Mouse (Mus musculus) brain, embryonic 18.5 days (tissue): ENCODE measurements at regions not wholly inside any gene's neighbourhood (a gene's known extent, or its start where the extent isn't known, plus 50 kb on each side); places are given as distances from the start of the nearest gene placed in this dataset.

Experiments used
- DNase-seq: peaks from one replicate; pipeline ENCODE4 v3.0.0-alpha.2; 2012; ENCODE audit warnings: low read depth, low spot score

DNA sequence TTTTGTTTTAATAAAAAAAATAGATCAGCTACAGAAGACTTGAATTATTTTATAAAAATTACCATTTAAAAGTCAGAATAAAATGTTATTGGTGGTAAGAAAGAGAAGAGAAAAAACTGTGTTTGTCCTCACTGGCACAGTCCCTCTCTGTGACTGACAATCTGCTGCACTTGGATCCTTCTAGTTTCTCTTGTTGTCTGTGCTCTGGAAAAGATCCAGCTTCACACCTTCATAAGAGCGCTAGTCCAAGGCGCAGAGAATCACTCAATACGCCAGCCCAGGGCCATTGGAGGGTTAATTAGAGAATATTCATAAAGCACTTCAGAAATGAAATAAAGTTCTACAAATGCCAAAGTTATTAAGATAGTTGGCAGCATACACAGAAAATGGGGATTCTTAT is 153.8 kb downstream of the Lmbrd1 start:
- DNase-seq, result peak; percentile 6

DNA sequence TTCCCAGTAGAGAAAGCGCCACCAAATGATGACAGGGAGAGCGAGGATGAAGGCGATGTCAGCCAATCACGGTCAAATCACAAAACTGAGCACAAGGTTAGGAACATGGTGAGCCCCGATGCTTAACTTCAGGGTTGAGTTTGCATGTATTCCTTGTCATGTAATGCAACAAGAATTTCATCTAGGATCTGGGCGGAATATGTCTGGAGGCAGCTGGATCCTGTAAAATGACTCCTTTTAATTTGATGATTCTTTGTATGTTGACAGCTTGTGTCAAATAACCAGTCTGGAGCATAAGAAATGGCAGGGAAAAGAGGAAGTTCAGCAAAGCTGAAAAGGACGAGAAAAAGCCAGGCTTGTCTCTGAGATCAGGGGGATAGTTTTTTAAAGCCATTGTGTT is 188.4 kb downstream of the Lmbrd1 start:
- DNase-seq, result no peak

DNA sequence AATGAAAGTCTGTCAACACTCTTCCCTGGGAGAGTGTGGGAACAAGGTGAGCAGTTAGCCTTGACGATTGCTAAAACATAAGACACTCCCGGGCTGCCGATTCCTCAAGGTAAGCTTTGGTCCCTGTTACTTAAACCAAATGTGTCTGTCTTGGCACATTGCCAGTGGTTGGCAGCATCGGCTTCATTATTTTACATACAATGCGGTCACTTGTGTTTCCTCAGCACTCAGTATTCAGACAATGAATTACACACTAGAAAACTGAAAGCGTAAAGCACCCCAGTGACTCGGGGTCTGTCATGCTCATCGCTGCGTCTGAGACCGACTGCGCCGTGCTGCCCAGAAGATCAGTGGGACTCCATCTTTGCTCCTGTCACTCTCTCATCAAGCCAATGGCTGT is 191.3 kb downstream of the Lmbrd1 start:
- no peak for DNase-seq

DNA sequence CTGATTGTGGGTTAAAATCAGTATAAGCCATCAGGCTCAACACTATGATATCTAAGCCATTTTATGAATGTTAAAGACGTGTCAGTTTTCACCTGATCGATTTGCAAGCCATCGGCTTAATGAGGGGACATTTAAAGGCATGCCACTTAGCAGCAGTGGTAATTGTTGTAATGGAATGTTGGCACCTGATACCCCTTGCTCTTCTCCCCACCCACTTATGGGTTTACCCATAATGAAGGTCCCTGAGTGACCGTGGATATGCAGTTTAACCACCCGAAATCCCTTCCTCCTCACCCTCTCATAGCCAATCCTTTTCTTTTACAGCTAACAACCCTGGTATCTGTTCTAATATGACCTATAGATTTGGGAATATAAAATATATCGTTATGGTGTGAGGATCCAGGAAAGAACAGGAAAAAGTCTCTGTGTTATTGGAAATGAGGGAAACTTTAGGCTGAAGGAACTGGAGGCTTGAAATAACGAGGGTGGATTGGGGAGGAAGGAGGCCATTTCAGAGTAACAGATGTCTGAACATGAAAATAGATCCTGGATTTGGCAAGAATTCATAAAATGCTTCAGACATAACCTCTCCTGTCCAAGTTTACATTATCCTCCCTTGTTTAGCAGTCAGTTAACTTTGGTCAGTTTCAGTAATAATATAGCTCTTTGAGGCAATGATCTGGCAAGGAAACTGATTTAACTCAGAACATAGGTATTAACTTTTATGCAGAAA is 192.4 kb downstream of the Lmbrd1 start:
- no peak for DNase-seq

DNA sequence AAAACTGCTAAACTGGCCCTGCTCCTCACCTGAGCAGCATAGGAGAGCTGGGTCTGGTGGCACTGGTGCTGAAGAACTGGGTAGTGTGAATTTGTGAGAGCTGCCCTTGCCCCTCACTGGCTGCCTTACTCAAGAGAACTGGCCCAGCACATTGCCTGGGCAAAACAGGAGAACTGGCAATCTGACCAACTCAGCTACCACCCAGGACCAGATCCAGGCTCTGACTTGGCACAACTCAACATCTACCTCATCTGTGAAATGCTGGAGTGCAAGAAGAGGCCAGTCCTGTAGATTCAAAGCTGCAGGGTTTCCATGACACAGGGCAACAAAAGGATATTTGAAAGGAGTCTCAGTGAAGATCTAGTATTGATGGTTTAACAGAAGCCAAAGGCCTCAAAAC is 198.6 kb downstream of the Lmbrd1 start:
- no peak for DNase-seq

DNA sequence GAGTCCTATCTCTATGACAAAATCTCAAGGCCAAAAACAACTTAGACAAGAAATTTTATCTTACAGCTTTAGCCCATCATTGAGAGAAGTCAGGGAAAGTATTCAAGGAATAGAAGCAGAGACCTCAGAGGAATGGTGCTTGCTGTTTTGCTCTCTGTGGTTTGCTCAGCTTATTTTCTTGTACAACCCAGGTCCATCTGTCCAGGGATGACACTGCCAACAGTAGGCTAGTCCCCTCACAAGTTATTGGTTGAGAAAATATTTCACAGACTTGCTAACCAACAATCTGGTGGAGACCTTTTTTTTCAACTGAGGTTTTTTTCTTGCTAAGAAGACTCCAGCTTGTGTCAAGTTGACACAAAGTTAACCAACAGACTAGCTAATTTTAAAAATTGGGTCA is 205.2 kb downstream of the Lmbrd1 start:
- no peak for DNase-seq

DNA sequence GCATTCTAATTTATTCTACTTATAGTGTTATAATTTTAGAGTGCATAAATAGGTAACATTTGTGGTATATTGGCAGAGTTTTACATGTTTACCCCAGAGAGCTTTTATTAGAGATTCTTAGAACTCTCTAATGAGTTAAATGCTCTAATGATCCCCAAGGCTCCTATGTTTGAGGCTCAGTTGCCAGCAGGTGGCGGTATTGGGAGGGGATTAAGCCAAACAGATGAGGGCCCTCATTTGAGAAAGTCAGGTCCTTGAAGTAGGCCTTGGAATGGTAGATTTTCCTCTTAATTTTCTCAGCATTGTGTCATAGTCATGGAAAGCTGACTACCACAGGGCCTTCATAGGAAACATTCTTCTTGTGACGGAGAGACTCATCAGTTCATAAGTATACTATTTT is 222.8 kb downstream of the Lmbrd1 start:
- no peak for DNase-seq

DNA sequence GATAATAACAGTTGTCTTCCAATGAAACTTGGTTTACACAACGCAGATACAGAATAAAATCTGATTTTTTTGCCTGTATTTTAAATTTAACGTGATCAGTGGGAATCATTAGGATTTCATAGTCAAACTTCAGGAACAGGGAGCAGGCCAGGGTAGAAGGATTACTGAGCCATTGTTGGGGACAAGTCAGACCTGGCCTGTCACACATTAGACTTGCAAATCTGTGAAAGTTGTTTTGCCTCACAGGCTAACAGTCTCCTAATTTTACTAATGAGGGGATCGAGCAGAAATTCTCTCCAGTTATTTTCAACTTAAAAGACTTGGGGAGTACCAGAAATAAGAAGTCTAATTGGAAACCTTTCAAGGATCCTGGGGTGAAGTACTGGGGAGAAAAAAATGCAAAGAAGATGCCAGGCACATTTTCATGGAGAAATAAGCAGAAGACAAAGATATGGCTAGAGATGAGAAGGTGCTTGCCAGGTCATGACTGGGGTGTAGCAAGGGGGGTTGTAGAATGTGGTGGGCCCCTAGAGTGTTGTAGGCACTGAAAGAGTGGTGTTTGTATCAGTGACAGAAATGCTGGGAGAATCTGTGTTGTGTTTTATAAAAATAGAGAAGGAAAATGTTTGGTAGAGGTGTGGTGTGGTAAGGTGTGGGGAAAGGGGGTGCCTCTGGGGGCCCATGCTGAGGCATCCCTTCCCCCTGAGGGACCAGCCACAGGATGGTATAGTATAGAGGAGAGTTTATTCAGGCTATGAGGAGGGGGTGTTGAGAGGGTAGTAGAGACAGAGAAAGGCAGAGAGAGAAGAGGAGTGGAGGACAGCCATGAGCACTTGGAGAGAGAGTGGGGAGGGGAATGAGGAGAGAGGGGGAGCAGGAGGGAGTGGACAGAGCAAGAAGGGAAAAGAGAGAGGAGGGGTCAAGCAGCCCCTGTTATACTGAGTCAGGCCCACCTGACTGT is 260.2 kb downstream of the Lmbrd1 start:
- DNase-seq, result peak; percentile 10

DNA sequence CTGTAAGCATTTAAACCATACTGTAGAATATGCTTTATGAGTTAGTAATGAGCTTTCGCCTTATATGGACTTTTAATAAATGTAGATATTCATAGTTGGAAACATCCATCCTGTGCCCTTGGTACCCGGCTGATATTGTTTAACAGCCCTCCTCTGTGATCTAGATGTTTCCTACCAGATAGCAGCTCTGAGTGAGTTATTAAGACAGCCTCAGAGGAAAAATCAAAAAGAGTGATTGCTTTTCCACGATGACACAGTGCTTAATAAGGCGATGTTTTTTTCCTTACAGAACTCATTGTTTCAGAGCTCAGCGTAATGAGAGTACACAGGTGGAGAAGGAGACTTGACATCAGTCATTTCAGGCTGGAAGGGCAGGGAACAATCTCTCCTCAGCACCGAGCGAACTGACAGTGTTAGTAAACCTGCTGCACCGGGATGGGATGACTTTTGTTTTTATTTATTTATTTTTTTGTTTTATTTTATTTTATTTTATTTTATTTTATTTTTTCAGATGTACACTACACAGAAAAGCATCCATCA is 264.4 kb downstream of the Lmbrd1 start:
- DNase-seq, result no peak

DNA sequence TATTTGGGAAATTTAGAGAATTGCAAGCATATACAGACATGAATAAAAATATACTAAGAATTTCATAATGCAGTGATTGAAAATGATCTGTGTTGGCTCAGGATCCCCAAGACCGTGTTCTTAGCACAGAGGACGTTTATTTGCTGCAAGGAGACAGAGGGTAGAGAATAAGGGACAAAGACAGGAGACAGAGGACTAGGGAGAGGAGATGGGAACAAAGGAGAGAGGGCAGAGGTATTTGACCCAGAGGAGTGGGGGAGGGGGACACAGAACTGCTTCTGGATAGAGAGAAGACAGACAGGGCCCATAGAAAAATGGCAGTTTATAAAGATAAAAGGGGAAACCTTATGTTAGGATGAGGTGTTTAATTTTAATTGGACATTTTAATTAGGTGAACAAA is 265.0 kb downstream of the Lmbrd1 start:
- no peak for DNase-seq

DNA sequence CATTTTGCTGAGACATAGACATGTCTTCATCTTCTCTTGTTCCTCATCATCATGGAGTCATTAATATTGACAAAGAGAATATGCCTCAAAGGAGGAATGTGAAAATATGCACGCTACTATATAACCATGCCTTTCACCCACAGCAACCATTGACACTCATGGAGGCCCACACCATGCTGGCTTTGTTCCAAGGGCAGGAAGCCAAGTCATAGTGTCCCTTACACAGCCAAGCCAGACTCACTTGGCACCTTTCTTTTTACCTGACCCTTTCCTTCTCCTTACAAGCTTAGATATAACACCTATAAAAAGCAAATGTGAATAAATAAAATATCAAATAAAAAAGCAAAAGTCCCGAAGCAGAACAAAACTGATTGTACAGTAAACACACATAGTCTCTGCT is 294.3 kb downstream of the Lmbrd1 start:
- DNase-seq, result no peak

DNA sequence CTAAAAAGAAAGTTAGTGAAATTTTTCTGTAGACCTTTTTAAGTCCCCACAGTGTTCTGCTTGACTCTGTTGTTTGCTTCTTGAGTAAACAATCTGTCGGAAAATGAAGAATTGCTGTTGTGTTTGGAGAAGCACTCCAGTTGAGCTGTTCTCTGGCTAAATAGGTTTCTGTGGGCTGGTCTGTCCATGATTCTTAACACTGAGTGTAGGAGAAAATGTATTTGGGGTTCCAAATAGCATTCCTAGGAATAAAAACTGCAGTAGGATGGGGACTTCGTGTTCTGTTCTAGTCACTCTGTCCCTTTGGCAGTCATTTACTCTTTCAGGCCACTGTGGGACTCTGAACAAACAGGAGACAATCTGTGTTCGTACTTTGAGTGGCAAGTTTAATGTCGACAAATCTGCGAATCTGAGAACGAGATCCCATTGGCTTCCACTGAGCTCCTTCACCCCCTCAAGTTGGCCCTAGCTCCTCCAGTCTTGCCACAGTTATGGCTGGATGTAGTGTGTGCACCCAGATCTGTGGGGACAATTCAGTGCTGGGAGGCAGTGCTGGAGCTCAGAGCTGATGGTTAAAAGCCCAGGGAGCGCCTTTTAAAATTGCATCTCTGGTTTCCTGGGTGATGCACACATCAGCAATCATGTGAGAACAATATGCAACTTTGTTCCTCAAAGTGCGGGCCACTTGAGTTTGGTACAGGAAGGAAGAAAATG is 330.2 kb downstream of the Lmbrd1 start:
- DNase-seq, result peak; percentile 14

DNA sequence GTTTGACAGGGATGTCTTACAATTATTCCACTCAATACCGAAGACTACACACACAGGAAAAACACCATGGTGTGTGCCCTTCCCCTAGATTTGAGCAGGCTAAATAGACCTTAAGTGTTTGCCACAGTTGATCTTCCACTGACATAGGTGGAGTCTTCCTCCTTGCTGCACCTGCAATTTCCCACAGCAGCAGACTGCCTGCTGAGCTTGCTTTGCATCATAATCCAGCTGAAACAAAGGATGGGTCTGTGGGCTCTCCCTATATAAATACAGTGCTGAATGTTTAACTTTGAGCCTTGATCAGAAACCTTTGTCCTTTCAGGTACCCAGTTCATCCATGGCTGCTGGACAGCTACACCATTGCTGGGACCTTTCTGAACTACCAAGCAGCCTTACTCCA is 334.3 kb downstream of the Lmbrd1 start:
- DNase-seq, result no peak
